Mouse (Mus musculus) neural tube, embryonic 11.5 days (tissue): ENCODE measurements at regions not wholly inside any gene's neighbourhood (a gene's known extent, or its start where the extent isn't known, plus 50 kb on each side); places are given as distances from the start of the nearest gene placed in this dataset.

ENCODE experiments used
- ATAC-seq: fragments of 200-750 bp; cut with Nextera tagmentation; 2 replicates; pipeline ENCODE4 v1.8.0; 2017; ENCODE audit warnings: moderate number of reproducible peaks, mild to moderate bottlenecking, moderate TSS enrichment, moderate library complexity; ENCODE audit not compliant: insufficient read depth, low FRiP score, low TSS enrichment
- DNase-seq: peaks from one replicate; pipeline ENCODE4 v3.0.0-alpha.2; 2015; ENCODE audit warnings: low spot score
- H3K27ac ChIP-seq: fragments of 300-500 bp; sonication (generic); 2 replicates; pipeline ENCODE4 v1.5.1; 2014; ENCODE audit warnings: low read depth, mild to moderate bottlenecking, low read length
- H3K27me3 ChIP-seq: fragments of 300-500 bp; sonication (generic); 2 replicates; pipeline ENCODE4 v1.6.1; 2014; ENCODE audit warnings: mild to moderate bottlenecking, low read length, mixed read lengths; ENCODE audit not compliant: control insufficient read depth, insufficient read depth
- H3K36me3 ChIP-seq: fragments of 300-500 bp; sonication (generic); 2 replicates; pipeline ENCODE4 v1.6.1; 2014; ENCODE audit warnings: mild to moderate bottlenecking, low read length, moderate library complexity, mixed read lengths; ENCODE audit not compliant: control insufficient read depth, insufficient read depth
- H3K4me1 ChIP-seq: fragments of 300-500 bp; sonication (generic); 2 replicates; pipeline ENCODE4 v1.6.1; 2014; ENCODE audit warnings: low read length, mixed read lengths; ENCODE audit not compliant: control insufficient read depth, insufficient read depth
- H3K4me2 ChIP-seq: fragments of 300-500 bp; sonication (generic); 2 replicates; pipeline ENCODE4 v1.6.1; 2014; ENCODE audit warnings: low read depth, mild to moderate bottlenecking, moderate library complexity
- H3K4me3 ChIP-seq: fragments of 300-500 bp; sonication (generic); 2 replicates; pipeline ENCODE4 v1.5.1; 2014; ENCODE audit warnings: low read depth, low read length
- H3K9ac ChIP-seq: fragments of 300-500 bp; sonication (generic); 2 replicates; pipeline ENCODE4 v1.6.1; 2014; ENCODE audit warnings: mild to moderate bottlenecking, low read length
- H3K9me3 ChIP-seq: fragments of 300-500 bp; sonication (generic); 2 replicates; pipeline ENCODE4 v1.6.1; 2016; ENCODE audit warnings: low read length; ENCODE audit not compliant: control insufficient read depth
- WGBS: fragments of 180-500 bp; shearing (Covaris S2); extraction: QIAGEN DNeasy Blood & Tissue Kit; methylation state at CpG from one replicate; pipeline ENCODE4 v1.1.7; 2014; 5-methylcytosine and 5-hydroxymethylcytosine counted together

DNA sequence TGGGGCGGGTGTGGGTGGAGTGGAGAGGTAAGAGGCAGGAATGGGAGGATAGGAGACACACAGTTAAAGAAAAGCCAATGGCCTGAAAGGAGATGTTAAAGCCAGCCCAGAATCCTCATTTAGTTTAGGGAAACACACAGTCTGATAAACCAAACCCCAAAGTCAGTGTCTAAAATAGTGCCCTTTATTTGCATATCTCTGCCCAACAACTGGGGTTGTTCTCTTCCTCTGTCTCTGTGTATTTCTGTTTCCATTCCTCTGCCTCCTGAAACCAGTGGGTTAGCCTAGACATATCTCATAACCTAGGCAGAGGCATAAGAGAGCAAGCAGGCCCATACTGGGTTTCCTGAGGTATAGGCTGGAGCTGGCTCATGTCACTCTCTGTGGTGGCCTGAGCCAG, 138.6 kb upstream of the Zc3h12a start:
- H3K27me3 ChIP-seq = no peaks in the 10 kb centered on the region
- no peak overlapping the region for H3K27ac ChIP-seq
- 92% methylated on average over 1 of the region's 1 CpGs for WGBS
- no peak overlapping the region for H3K9ac ChIP-seq
- H3K4me2 ChIP-seq = no peak overlapping the region
- no peaks in the 10 kb centered on the region for H3K36me3 ChIP-seq
- DNase-seq = no peak
- ATAC-seq = no peak
- H3K4me3 ChIP-seq = no peak overlapping the region
- H3K9me3 ChIP-seq = no peaks in the 10 kb centered on the region
- H3K4me1 ChIP-seq = no peaks in the 10 kb centered on the region

DNA sequence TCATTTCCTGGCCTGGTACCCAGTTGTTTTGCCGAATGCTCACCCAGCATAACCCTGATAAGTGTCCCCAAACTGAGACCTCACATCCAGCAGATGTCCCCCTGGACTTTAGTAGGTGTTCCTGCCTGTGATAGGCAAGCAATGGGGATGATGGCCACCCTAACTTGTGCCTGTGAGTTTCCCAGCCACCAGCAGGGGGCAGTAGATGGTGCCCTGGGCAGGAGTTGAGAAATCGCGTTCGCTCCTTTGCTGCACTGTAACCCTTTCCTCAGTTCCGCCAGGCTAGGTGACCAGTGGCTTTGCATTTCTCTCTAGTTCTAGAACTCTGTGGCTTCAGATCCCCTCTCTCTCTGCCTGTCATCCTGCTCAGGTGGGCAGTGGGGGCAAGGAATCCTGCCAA, 137.9 kb upstream of the Zc3h12a start:
- DNase-seq = peak; percentile 71
- H3K9ac ChIP-seq = no peak overlapping the region
- 16% methylated on average over 5 of the region's 5 CpGs for WGBS
- no peaks in the 10 kb centered on the region for H3K36me3 ChIP-seq
- no peaks in the 10 kb centered on the region for H3K4me1 ChIP-seq
- H3K27me3 ChIP-seq = no peaks in the 10 kb centered on the region
- no peaks in the 10 kb centered on the region for H3K9me3 ChIP-seq
- ATAC-seq = no peak
- H3K4me2 ChIP-seq = no peak overlapping the region
- no peak overlapping the region for H3K4me3 ChIP-seq
- no peak overlapping the region for H3K27ac ChIP-seq

DNA sequence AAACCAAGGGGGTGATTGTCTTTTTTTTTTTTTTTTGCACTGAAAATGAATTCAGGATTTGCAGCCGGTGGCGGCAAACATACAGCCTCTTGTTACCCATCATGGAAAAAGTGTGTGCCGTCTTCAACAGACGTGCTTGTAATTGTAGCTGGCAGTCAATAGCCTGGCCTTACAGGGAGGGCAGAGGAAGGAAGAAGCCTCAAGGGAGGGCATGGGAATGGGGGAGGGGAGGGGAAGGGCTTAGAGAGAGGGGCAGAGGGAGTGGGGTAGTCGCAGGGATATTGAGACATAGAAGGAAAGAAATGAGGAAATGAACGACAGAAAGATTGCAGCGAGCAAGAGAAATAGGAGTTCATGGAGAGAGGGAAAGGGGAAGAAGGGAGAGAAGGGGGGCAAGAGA, 137.4 kb upstream of the Zc3h12a start:
- 48% methylated on average over 7 of the region's 7 CpGs for WGBS
- no peaks in the 10 kb centered on the region for H3K4me1 ChIP-seq
- H3K9ac ChIP-seq = no peak overlapping the region
- no peaks in the 10 kb centered on the region for H3K36me3 ChIP-seq
- DNase-seq (no peak), ATAC-seq (no peak)
- H3K27ac ChIP-seq = no peak overlapping the region
- H3K27me3 ChIP-seq = no peaks in the 10 kb centered on the region
- H3K4me2 ChIP-seq = no peak overlapping the region
- H3K4me3 ChIP-seq = no peak overlapping the region
- H3K9me3 ChIP-seq = no peaks in the 10 kb centered on the region

DNA sequence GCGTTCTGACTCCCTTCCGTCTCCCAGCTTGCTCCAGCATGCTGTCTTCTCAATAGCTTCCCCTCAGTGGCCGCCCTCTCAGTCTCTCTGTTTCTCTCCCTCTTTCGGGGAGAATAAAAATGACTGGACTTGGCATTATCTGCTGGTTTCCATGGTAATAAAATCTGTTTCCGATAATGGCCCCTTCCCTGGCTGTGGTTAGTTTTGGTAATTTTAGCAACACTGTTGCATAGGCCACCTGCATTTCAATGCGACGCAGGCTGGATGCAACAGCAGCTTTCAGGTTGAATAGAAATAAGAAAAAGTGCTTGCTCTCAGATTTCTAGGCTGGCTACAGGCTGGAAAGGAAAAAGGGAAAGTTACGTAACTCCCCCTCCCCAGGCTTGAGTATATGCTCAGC, 133.9 kb upstream of the Zc3h12a start:
- no peak overlapping the region for H3K27ac ChIP-seq

DNA sequence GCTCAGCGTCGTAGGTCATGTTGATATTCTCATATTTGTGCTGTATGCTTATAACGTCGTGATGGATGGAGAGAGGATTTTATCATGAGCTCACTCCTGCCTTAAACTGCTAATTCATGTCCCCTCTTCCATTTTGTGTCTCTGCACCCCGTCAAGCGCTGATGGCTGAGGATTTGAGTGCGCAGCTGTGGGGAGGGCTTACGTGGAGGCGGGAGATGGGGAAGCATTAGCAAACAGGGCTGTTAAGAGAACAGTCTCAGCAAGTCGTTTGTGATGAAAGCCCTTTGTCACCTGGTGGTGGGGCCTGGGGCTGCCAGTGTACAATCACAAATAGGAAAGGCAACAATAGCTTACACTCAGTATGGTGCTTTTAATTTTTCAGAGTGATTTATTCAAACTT, 131.7 kb upstream of the Zc3h12a start:
- no peak overlapping the region for H3K4me3 ChIP-seq
- H3K9ac ChIP-seq = no peak overlapping the region
- no peak overlapping the region for H3K27ac ChIP-seq
- no peak for DNase-seq
- 40% methylated on average over 10 of the region's 10 CpGs for WGBS
- H3K9me3 ChIP-seq = no peaks in the 10 kb centered on the region
- no peaks in the 10 kb centered on the region for H3K27me3 ChIP-seq
- no peaks in the 10 kb centered on the region for H3K36me3 ChIP-seq
- H3K4me2 ChIP-seq = no peak overlapping the region
- ATAC-seq = no peak
- H3K4me1 ChIP-seq = no peaks in the 10 kb centered on the region

More for the DNA sequence above, 133.9 kb upstream of the Zc3h12a start:
- H3K9ac ChIP-seq = no peak overlapping the region
- H3K4me1 ChIP-seq = no peaks in the 10 kb centered on the region
- DNase-seq (no peak), ATAC-seq (no peak)
- H3K9me3 ChIP-seq = no peaks in the 10 kb centered on the region
- H3K4me3 ChIP-seq = no peak overlapping the region
- no peaks in the 10 kb centered on the region for H3K36me3 ChIP-seq
- 65% methylated on average over 8 of the region's 8 CpGs for WGBS
- no peaks in the 10 kb centered on the region for H3K27me3 ChIP-seq
- no peak overlapping the region for H3K4me2 ChIP-seq

DNA sequence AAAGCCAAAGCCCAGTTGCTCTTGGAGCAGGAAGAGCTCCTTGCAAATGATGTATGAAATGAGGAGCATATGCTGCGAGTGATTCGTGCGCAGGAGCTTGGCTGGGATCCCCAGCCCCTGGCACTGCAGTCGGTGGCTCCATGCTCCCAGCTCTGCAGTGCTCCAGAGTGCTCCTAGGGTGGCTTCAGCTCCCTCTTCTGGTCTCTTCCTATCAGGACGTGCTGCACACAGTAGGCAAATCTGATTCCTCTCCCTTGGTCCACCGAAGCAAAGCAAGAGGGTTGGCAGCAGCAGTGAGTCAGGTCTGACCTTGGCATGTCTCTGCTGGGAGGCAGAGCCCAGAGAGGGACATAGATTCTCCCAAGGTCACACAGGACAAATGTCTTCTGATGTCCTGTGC, 130.3 kb upstream of the Zc3h12a start:
- Histone ChIP-seq H3K9ac (no peak overlapping the region), H3K27ac (no peak overlapping the region), H3K4me2 (no peak overlapping the region), H3K4me3 (no peak overlapping the region), H3K9me3 (no peaks in the 10 kb centered on the region), H3K36me3 (no peaks in the 10 kb centered on the region), H3K27me3 (no peaks in the 10 kb centered on the region), H3K4me1 (no peaks in the 10 kb centered on the region)
- ATAC-seq (no peak), DNase-seq (no peak)
- 53% methylated on average over 6 of the region's 6 CpGs for WGBS

DNA sequence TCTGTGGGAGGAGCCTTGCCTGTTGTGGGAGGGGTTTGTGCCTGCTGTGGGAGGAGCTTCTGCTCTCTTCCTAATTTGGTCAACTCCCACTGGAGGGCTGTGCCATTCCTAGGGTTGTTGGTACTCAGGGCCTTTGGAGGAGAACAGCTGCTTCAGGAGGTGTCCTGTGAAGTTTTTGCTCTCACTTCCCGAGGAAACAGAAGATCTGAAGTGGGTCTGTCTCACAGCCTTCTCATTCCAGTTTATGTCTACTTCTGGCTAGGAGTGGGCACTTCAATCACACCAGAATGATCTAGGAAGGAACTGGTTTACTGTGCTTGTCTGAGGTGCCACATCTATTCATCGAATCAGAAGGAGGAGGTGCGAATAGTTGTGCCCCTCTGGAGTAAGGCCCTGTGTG, 125.5 kb upstream of the Zc3h12a start:
- no peaks in the 10 kb centered on the region for H3K27me3 ChIP-seq
- ATAC-seq (no peak), DNase-seq (no peak)
- H3K27ac ChIP-seq = no peak overlapping the region
- 86% methylated on average over 3 of the region's 3 CpGs for WGBS
- H3K36me3 ChIP-seq = no peaks in the 10 kb centered on the region
- no peaks in the 10 kb centered on the region for H3K4me1 ChIP-seq
- H3K4me2 ChIP-seq = no peak overlapping the region
- no peak overlapping the region for H3K9ac ChIP-seq
- no peaks in the 10 kb centered on the region for H3K9me3 ChIP-seq
- H3K4me3 ChIP-seq = no peak overlapping the region

DNA sequence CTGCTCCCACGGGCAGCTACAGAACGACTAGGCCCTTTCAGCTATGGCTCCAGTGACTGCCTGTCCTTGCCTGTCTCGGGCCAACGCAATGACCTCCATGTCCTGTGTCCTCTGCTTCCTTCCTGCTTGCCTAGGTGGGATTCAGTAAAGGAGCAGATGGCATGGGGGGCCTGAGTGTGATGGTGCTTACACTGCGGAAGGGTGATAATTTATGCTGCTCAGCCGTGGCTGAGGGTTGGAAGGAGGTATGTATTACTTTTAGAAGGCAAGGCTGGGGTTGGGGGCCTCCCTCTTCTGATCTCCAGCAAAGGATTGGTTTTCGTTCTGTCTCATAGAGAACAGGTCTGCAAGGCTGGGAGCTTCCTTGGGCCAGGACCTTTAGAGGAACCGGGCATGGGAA, 124.6 kb upstream of the Zc3h12a start:
- no peak for DNase-seq
- H3K27me3 ChIP-seq = no peaks in the 10 kb centered on the region
- H3K27ac ChIP-seq = no peak overlapping the region

DNA sequence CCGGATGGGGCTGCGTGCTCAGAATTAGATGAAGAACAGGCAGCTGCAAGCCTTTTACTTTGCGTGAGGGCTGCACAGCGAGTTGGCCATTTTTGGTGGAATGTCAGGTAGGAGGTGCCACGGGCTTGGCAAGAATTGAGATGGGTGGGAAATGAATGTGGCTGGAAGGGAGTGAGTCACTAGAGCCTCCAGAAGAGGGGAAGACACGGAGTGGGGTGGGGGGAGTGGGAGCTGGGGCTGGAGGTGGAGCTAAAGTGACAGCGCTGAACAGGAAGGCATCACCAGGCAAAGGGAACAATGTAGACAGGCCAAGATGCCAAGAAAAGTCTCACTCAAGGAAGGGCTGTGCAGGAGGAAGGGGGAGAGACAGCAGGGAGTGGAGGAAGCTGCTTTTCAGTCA, 121.4 kb upstream of the Zc3h12a start:
- Histone ChIP-seq H3K9ac (no peak overlapping the region), H3K36me3 (no peaks in the 10 kb centered on the region), H3K9me3 (no peaks in the 10 kb centered on the region), H3K4me1 (no peaks in the 10 kb centered on the region), H3K27me3 (no peaks in the 10 kb centered on the region), H3K4me3 (no peak overlapping the region), H3K4me2 (no peak overlapping the region), H3K27ac (no peak overlapping the region)
- DNase-seq (no peak), ATAC-seq (no peak)
- WGBS = 72% methylated on average over 7 of the region's 7 CpGs

More for the DNA sequence above, 124.6 kb upstream of the Zc3h12a start:
- Histone ChIP-seq H3K9me3 (no peaks in the 10 kb centered on the region), H3K4me1 (no peaks in the 10 kb centered on the region), H3K9ac (no peak overlapping the region), H3K36me3 (no peaks in the 10 kb centered on the region), H3K4me3 (no peak overlapping the region), H3K4me2 (no peak overlapping the region)
- no peak for ATAC-seq
- 72% methylated on average over 8 of the region's 8 CpGs for WGBS
